Mouse (Mus musculus) adrenal gland, adult 2 months (tissue): ENCODE measurements around the gene Rapgef3. TPM values are rescaled to one million over a fixed set of nuclear protein-coding genes. Genes with fewer than 3 reads are reported as not detected.

Experiments used
- DNase-seq: peaks from one replicate; pipeline ENCODE4 v3.0.0; 2021
- long read RNA-seq: library from polyadenylated mRNA; stranded (forward); transcript quantifications from one replicate; pipeline ENCODE4 v2.0.0, GENCODE M21; 2021
- polyA plus RNA-seq: library from polyadenylated mRNA; depleted of rRNA; stranded (reverse); fragments of >200 nt; gene quantifications from 2 replicates; pipeline ENCODE4 v1.2.3, GENCODE M21; 2012; rRNA removed
- total RNA-seq, 2 experiments: library from RNA; stranded (reverse); gene quantifications; 2 replicates each; pipeline ENCODE4 v1.2.3; 2021

Gene Rapgef3
- total RNA-seq (10 to 100 TPM; 13.4 to 18.6 TPM), polyA plus RNA-seq (44.5 and 52.6 TPM in 2 replicates)
- long read RNA-seq, full-length matches to known transcripts = 12 of 16 reads
- long read RNA-seq, partial matches to known transcripts = 2 of 16 reads
- long read RNA-seq, other reads (novel, unspliced or antisense) = 2 of 16 reads

GRCm38 (mm10) chr15:97767280-97768186 is at the start of gene Rapgef3:
Rapgef3 (minus strand) TSS chr15:97767972.
- peak; percentile 92 for DNase-seq

DNA sequence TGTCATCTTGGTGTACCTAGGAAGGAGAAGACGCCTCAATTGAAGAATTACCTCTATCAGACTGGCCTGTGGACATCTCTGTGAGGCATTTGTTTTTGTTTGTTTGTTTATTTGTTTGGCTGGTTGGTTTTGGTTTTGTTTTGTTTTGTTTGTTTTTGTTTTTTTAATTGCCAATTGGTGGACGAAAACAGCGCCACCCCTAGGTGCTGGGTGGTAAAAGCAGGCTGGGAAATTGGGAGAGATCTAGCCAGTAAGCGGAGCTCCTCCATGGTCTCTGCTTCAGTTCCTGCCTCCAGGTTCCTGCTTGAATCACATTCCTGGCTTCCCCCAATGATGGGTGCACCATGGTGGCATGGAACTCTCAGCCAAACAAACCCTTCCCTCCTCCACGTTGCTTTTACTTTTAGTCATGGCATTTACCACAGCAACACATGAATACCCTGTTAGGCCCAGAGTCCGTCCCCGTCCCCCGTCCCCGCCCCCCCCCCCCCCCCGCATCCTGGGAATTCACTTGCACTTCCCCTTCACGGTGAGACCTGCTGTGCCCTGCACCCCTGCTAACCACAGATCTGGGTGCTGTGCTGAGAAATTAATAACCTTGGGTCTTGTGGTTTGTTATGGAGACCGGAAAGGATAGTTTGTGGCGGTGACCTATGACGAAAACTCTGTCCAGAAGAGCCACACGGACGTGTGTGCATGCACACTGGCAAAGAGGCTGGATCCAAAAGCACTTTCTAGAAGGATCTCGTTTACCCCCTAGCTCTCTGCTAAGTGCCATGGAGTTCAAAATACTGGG is 48.6 kb upstream of the Rapgef3 start:
- peak; percentile 34 for DNase-seq

- peak; percentile 77 for DNase-seq
Measured at GRCm38 (mm10) chr15:97815254-97815653, 47.5 kb upstream of the Rapgef3 start.

DNA sequence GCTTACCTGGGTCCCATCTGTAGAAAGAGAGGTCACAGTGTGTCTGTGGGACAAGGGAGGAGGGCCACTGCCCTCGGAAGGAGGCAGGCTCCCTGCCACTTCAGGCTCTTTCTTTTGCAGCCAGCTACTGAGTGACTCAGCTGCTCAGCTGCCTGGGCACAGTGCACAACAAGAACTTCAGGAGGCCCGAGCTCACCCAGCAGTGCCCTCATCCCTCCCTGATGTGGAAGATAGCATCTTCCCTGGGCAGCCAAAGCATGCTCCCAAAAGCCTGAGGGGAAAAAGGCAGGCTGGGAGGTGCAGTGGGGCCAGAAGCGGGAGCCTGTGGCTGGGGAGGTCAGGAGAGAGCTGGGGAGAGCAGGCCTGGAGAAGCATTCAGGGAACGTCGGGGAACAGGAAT is 46.9 kb upstream of the Rapgef3 start:
- peak; percentile 79 for DNase-seq

- DNase-seq = peak; percentile 71
Measured at GRCm38 (mm10) chr15:97813452-97814204, 45.9 kb upstream of the Rapgef3 start.

GRCm38 (mm10) chr15:97812875-97813274 is 45.1 kb upstream of the Rapgef3 start:
- no peak for DNase-seq

- peak; percentile 92 for DNase-seq
Measured at GRCm38 (mm10) chr15:97812126-97812525, 44.4 kb upstream of the Rapgef3 start.

GRCm38 (mm10) chr15:97811307-97811706 is 43.5 kb upstream of the Rapgef3 start:
- peak; percentile 18 for DNase-seq

DNA sequence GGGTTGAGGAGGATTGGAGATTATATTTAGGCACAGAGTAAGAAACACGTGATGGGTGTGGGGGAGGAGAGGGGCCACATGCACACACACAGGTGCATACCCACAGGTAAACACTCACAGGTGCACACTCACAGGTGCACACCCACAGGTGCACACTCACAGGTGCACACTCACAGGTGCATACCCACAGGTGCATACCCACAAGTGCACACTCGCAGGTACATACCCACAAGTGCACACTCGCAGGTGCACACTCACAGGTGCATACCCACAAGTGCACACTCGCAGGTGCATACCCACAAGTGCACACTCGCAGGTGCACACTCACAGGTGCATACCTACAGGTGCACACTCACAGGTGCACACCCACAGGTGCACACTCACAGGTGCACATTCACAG is 42.6 kb upstream of the Rapgef3 start:
- no peak for DNase-seq

DNA sequence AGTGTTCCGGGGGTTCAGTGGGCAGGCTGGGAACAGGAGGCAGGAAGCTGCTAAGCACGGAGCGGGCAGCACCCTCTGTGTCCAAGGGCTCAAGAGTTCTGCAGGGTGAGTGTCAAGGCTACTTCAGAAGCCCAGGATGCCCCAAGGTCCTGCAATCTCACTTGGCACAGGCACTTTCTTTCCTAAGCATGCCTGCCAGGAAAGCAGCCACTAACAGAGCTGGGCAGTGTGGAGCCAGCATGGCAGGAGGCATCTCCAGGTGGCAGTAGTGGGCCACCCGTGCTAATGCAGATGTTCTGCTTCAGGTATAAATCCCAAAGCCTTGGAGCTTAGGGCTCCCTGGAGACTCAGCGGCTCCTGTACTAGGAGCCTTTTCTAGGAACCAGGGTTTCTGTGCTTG is 42.2 kb upstream of the Rapgef3 start:
- peak; percentile 87 for DNase-seq

DNA sequence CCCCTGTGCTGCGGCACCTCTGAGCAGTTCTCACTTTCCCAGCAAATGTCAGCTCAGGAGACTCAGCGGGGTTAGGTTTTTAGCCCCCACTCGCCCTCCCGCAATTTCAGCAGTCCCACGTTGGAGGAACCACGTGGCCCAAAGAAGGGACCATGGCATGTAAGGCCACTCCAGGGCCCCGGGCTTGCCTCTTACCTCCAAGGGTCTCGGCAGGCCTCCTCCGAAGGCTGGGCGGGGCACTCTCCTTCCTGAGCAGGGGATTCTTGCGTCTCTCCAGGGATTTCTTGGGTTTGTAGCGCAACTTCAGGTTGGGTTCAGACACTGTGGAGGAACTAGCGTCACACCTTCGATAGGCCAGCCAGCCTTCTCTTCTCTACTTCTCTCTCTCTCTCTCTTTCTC is 41.4 kb upstream of the Rapgef3 start:
- DNase-seq = peak; percentile 17

DNA sequence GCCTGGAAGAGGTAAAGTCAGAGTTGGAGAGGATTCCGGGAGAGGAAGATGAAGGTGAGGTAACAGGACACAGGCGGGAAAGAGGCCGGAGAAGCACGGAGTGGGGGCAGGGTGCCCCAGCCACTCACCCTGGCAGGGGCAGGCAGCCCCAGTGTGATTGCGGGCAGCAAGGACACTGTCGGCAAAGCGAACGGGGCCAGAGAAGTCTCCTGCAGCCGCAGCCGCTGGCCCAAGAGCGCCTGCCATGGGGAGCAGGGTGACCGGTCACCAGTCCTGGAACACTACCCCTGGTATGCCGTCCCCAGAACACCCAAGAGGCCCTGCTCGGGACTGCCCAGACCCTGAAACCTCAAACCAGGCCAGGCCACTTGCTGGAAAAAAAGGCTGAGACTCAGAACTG is 40.8 kb upstream of the Rapgef3 start:
- DNase-seq = peak; percentile 69

GRCm38 (mm10) chr15:97807867-97808266 is 40.1 kb upstream of the Rapgef3 start:
- no peak for DNase-seq

DNA sequence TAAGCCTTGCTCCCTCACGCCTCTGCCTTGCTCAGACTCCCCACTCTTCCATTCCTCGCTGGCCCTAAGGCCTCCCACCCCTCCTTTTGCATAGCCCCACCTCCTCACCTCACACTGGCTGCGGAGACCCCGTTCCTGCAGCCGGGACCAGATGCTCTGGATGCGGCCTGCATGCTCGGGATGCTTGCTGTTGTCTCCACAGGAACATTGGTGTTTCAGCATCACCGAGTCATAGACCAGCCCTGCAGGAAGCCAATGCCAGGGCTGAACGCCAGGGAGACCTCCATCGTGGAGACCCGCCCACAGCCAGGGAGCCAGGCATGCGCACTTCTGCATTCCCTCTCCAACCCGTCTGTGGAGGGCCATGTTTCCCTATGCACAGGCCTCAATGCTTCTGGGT is 34.8 kb upstream of the Rapgef3 start:
- no peak for DNase-seq

DNA sequence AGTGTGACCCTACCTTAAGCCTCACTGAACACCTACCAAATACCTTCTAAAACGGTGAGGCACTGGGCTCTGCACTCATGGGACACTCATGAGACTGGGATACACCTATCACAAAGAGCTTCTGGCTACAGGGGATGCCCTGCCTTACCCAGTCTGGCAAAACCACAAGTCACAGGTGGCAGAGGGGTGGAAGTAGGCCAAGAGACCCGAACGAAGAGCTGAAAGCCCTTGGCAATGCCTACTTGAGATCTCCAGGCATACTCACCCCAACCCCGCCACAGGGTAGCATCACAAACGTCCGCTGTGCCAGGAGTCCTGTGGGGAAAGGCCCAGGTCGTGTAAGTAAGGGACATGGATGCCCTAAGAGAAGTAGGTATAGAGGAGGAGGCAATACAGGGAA is 34.0 kb upstream of the Rapgef3 start:
- DNase-seq = no peak

DNA sequence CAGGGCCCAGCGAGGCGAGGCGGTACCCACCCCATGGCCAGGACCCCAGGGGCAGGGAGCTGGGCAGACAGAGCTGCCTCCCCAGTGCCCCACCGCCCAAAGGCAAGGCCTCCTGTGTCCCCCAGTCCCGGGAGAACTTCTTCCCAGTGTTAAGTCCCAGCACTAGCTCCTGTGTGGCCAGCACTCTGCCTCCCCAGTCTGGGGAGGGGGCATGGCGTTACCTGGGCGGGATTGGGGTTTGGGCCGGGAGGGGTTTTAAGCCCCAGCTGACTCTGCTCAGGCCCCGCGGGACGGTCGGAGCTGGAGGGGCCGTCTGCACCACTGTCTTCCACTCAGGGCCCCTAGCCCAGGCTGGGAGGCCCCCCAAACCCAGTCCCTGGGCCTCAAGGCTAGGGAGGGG is 33.1 kb upstream of the Rapgef3 start:
- no peak for DNase-seq

GRCm38 (mm10) chr15:97799446-97799845 is 31.7 kb upstream of the Rapgef3 start:
- DNase-seq = no peak

DNA sequence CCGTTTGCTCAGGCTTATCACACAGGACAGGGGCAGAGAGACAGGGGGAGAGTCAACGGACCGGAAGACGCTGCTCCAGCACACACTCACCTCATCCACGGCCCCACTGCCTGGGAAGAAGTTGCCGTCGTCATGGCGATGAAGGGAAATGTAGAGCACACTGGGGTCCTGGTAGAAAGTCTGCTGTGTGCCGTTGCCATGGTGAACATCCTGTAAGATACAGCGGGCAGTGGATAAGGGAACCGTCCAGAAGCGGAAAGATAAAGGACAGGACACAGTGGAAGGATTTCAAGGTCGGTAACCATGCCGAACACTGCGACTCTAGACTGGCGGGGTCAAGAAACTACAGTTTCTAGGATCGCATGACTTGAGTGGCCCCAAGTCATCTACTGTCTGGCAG is 30.4 kb upstream of the Rapgef3 start:
- DNase-seq = peak; percentile 59

GRCm38 (mm10) chr15:97796674-97797310 is 29.0 kb upstream of the Rapgef3 start:
- peak; percentile 30 for DNase-seq

DNA sequence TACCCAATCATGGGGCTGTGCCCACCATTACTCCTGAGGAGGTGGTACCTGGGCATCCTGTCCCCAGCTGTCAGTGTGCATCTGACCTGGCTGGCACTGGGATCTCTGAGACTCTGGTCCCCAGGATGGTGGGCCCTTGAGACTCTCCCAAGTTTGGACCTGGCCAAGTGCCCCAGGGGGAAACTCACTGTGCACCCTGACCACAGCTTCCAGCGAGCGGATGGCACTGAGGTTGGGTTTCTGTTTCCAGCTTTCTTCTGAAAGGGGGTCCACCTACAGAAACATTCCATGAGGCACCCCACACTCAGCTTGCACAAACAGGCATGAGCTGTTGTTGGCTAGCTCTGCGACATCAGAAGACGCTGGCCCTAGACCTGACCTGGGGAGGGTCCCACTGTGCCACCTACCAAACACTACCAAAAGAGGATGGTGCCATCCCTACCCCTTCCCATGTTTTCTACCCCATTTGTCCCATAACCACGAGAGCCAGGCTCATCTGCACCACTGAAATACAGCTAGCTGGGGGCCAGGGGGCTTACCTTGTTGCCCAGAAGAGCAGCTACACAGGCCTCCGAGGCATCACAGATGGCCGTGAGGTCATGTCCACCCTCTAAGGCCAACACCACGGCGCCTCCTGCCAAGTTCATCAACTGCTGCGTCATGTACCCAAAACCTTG is 27.9 kb upstream of the Rapgef3 start:
- no peak for DNase-seq

GRCm38 (mm10) chr15:97794268-97794667 is 26.5 kb upstream of the Rapgef3 start:
- DNase-seq = no peak
